11 mouse cellular contexts compared by ENCODE assay signal in the genomic region with DNA sequence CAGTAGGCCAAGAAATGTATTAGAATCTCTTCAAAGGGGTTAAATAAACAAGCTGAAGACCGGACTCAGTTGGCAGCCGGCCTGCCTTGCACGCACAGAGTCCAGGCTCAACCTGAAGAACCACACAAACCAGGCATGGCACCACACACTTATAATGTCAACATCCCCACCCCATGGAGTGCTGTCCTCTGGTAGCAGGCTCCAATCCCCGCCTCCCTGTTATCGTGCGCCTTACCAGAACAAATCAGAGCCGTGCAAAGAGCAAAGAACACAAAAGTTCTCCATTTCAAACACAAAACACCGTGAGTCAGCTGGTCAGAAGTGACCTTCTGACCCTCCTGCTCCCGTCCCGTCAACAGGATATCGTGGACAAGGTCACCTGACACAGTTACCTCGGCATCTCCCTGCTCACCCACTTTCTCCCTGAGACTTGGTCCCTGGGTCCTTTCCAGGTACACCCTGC. TPM values are rescaled to one million over a fixed set of nuclear protein-coding genes. Genes with fewer than 3 reads are reported as not detected.
DNase-seq lines count a peak whose midpoint lies in the region; ATAC-seq and TF ChIP-seq lines count a peak whose summit lies in the region.
"Had no signal": no experiment of that assay in that cellular context is flagged by ENCODE, and none has a peak within 500 bp of the region (broad histone marks: within the 10 kb centered on the region; RNA-seq: fewer than 3 reads in every experiment).

No protein-coding gene starts in this region.

- H3K9ac ChIP-seq in hindbrain, postnatal 0 days (replicated peaks; ENCODE audit: low read length) = no peak overlapping the region
- H3K9ac ChIP-seq in hindbrain, embryonic 16.5 days (ENCODE audit: low read depth, low read length) = no peak overlapping the region
- H3K9ac ChIP-seq in embryonic facial prominence, embryonic 15.5 days = no peak overlapping the region
- H3K9ac ChIP-seq: hindbrain, embryonic 15.5 days; neural tube, embryonic 12.5 days had no signal

- no peak overlapping the region for H3K27ac ChIP-seq in hindbrain, postnatal 0 days
- H3K27ac ChIP-seq in hindbrain, embryonic 16.5 days (ENCODE audit: low read depth, low read length) = no peak overlapping the region
- H3K27ac ChIP-seq in embryonic facial prominence, embryonic 15.5 days (replicated peaks) = 0 out of 2 replicates have a peak overlapping the region, but pooled peaks have one; percentile 28
- H3K27ac ChIP-seq: hindbrain, embryonic 15.5 days; neural tube, embryonic 12.5 days had no signal

- TF ChIP-seq CTCF in hindbrain, postnatal 0 days (IDR thresholded peaks at IDR 0.05; ENCODE audit: low read depth) = no peak

- 51% methylated on average over 12 of the region's 12 CpGs for WGBS in hindbrain, postnatal 0 days
- 48% methylated on average over 12 of the region's 12 CpGs for WGBS in hindbrain, embryonic 16.5 days
- WGBS in embryonic facial prominence, embryonic 15.5 days = 54% methylated on average over 12 of the region's 12 CpGs

- no peak overlapping the region for H3K4me3 ChIP-seq in hindbrain, postnatal 0 days (ENCODE audit: low read length)
- H3K4me3 ChIP-seq in hindbrain, embryonic 16.5 days (ENCODE audit: low read length) = no peak overlapping the region
- no peak overlapping the region for H3K4me3 ChIP-seq in embryonic facial prominence, embryonic 15.5 days (replicated peaks)
- H3K4me3 ChIP-seq: hindbrain, embryonic 15.5 days; neural tube, embryonic 12.5 days had no signal

- no peak overlapping the region for H3K4me2 ChIP-seq in hindbrain, postnatal 0 days (ENCODE audit: low read depth, low read length)
- H3K4me2 ChIP-seq in hindbrain, embryonic 16.5 days (ENCODE audit: low read length) = no peak overlapping the region
- no peak overlapping the region for H3K4me2 ChIP-seq in embryonic facial prominence, embryonic 15.5 days (replicated peaks)
- H3K4me2 ChIP-seq: hindbrain, embryonic 15.5 days; neural tube, embryonic 12.5 days had no signal

- no peaks in the 10 kb centered on the region for H3K4me1 ChIP-seq in hindbrain, postnatal 0 days (ENCODE audit: insufficient read depth, low read length)
- H3K4me1 ChIP-seq in hindbrain, embryonic 16.5 days (ENCODE audit: control insufficient read depth, insufficient read depth, low read depth, low read length) = peaks cover 8% of the 10 kb centered on the region; the same call in 1 of the 2 replicates
- H3K4me1 ChIP-seq in embryonic facial prominence, embryonic 15.5 days = peaks cover 13% of the 10 kb centered on the region

- no peaks in the 10 kb centered on the region for H3K9me3 ChIP-seq in hindbrain, postnatal 0 days (ENCODE audit: low read length)
- no peaks in the 10 kb centered on the region for H3K9me3 ChIP-seq in hindbrain, embryonic 16.5 days (ENCODE audit: control insufficient read depth, low read length)
- no peaks in the 10 kb centered on the region for H3K9me3 ChIP-seq in embryonic facial prominence, embryonic 15.5 days (replicated peaks)
- H3K9me3 ChIP-seq: G1E; hindbrain, embryonic 15.5 days; neural tube, embryonic 12.5 days had no signal

- no peaks in the 10 kb centered on the region for H3K27me3 ChIP-seq in hindbrain, postnatal 0 days (ENCODE audit: insufficient read depth, low read length)
- H3K27me3 ChIP-seq in hindbrain, embryonic 16.5 days (replicated peaks; ENCODE audit: control insufficient read depth, insufficient read depth, low read length) = no peaks in the 10 kb centered on the region
- no peaks in the 10 kb centered on the region for H3K27me3 ChIP-seq in embryonic facial prominence, embryonic 15.5 days
- H3K27me3 ChIP-seq: hindbrain, embryonic 15.5 days; neural tube, embryonic 12.5 days had no signal

- peaks cover 10% of the 10 kb centered on the region; the same call in 1 of the 2 replicates for H3K36me3 ChIP-seq in hindbrain, postnatal 0 days (ENCODE audit: insufficient read depth, low read length)
- peaks cover 16% of the 10 kb centered on the region for H3K36me3 ChIP-seq in hindbrain, embryonic 16.5 days (ENCODE audit: control insufficient read depth, insufficient read depth, low read length)
- H3K36me3 ChIP-seq in embryonic facial prominence, embryonic 15.5 days = peaks cover 31% of the 10 kb centered on the region

- DNase-seq in hindbrain, postnatal 0 days (ENCODE audit: low spot score) = no peak
- DNase-seq in kidney, postnatal 4 days = peak; percentile 19 to 41
- peak; percentile 67 to 88 for DNase-seq in lung, postnatal 4 days
- no peak for DNase-seq in embryo, embryonic 10.5 days (ENCODE audit: low spot score)
- no peak for DNase-seq in cerebellum, postnatal 36 days

- ATAC-seq in hindbrain, postnatal 0 days = 0 out of 2 replicates have a peak, but pooled peaks have one; percentile 27
- ATAC-seq in hindbrain, embryonic 16.5 days = no peak
- peak; percentile 29; the same call in 1 of the 2 replicates for ATAC-seq in embryonic facial prominence, embryonic 15.5 days (ENCODE audit: insufficient number of reproducible peaks, low FRiP score, low TSS enrichment, low read depth)
- no peak for ATAC-seq in frontal cortex, adult (ENCODE audit: low TSS enrichment)

RNA-seq across cellular contexts. Expression of gene Spen, which starts 24.2 kb away (rescaled TPM):
- 16.9 and 17.4 TPM in 2 replicates for total RNA-seq in hindbrain, postnatal 0 days (2014; rRNA removed)
- 11.0 and 13.0 TPM in 2 replicates for polyA plus RNA-seq in hindbrain, postnatal 0 days (2015; fragmentation: Nextera tagmentation; extraction: Ambion mirVana)
- 10.1 and 11.8 TPM in 2 replicates for polyA plus RNA-seq in hindbrain, embryonic 16.5 days (2015; fragmentation: Nextera tagmentation; extraction: Ambion mirVana)
- polyA plus RNA-seq in embryonic facial prominence, embryonic 15.5 days (2015; fragmentation: Nextera tagmentation; extraction: Ambion mirVana) = 10.8 and 10.9 TPM in 2 replicates

Comparison
In these comparisons a context has a peak if more than half of its experiments do, and no peak if none do; other contexts are left out.
1. ATAC-seq: peak in hindbrain, postnatal 0 days (single experiment) and embryonic facial prominence, embryonic 15.5 days (single experiment); none in hindbrain, embryonic 16.5 days (single experiment) and frontal cortex, adult (single experiment).
2. DNase-seq: peak in kidney, postnatal 4 days (2 of 2) and lung, postnatal 4 days (2 of 2); none in hindbrain, postnatal 0 days (single experiment), embryo, embryonic 10.5 days (single experiment) and cerebellum, postnatal 36 days (0 of 2).